Mouse (Mus musculus) midbrain, embryonic 12.5 days (tissue): ENCODE data around the gene Nprl3. TPM values are rescaled to one million over a fixed set of nuclear protein-coding genes. Genes with fewer than 3 reads are reported as not detected.
A peak's percentile ranks its signal among the peaks of the same experiment; 100 is the strongest.

Experiments used
- ATAC-seq: fragments of 200-750 bp; cut with Nextera tagmentation; 2 replicates; pipeline ENCODE4 v1.8.0; 2017; ENCODE audit warnings: low read depth, moderate TSS enrichment, moderate library complexity; ENCODE audit not compliant: low FRiP score
- H3K27ac ChIP-seq: fragments of 300-500 bp; sonication (generic); replicated peaks from 2 replicates; pipeline ENCODE4 v1.5.1; 2016; ENCODE audit warnings: mild to moderate bottlenecking
- H3K27me3 ChIP-seq: fragments of 300-500 bp; sonication (generic); 2 replicates; pipeline ENCODE4 v1.6.1; 2016; ENCODE audit warnings: mild to moderate bottlenecking
- H3K36me3 ChIP-seq: fragments of 300-500 bp; sonication (generic); 2 replicates; pipeline ENCODE4 v1.6.1; 2016
- H3K4me1 ChIP-seq: fragments of 300-500 bp; sonication (generic); 2 replicates; pipeline ENCODE4 v1.6.1; 2016
- H3K4me2 ChIP-seq: fragments of 300-500 bp; sonication (generic); replicated peaks from 2 replicates; pipeline ENCODE4 v1.6.1; 2016; ENCODE audit warnings: mild to moderate bottlenecking, moderate library complexity
- H3K4me3 ChIP-seq: fragments of 300-500 bp; sonication (generic); 2 replicates; pipeline ENCODE4 v1.5.1; 2016; ENCODE audit warnings: mild to moderate bottlenecking
- H3K9ac ChIP-seq: fragments of 300-500 bp; sonication (generic); replicated peaks from 2 replicates; pipeline ENCODE4 v1.6.1; 2016; ENCODE audit warnings: mild to moderate bottlenecking, moderate library complexity
- H3K9me3 ChIP-seq: fragments of 300-500 bp; sonication (generic); 2 replicates; pipeline ENCODE4 v1.6.1; 2016; ENCODE audit warnings: mild to moderate bottlenecking
- WGBS: fragments of 180-500 bp; shearing (Covaris S2); methylation state at CpG from one replicate; pipeline ENCODE4 v1.1.7; 2016; 5-methylcytosine and 5-hydroxymethylcytosine counted together
- polyA plus RNA-seq: library from polyadenylated mRNA; unstranded; fragments of >200 nt; fragmentation: Nextera tagmentation; extraction: Ambion mirVana; gene quantifications from 2 replicates; pipeline ENCODE4 v1.2.1, GENCODE M21; 2016

Gene Nprl3
- polyA plus RNA-seq, 1 experiment from 2014 or later: 44.7 TPM

DNA sequence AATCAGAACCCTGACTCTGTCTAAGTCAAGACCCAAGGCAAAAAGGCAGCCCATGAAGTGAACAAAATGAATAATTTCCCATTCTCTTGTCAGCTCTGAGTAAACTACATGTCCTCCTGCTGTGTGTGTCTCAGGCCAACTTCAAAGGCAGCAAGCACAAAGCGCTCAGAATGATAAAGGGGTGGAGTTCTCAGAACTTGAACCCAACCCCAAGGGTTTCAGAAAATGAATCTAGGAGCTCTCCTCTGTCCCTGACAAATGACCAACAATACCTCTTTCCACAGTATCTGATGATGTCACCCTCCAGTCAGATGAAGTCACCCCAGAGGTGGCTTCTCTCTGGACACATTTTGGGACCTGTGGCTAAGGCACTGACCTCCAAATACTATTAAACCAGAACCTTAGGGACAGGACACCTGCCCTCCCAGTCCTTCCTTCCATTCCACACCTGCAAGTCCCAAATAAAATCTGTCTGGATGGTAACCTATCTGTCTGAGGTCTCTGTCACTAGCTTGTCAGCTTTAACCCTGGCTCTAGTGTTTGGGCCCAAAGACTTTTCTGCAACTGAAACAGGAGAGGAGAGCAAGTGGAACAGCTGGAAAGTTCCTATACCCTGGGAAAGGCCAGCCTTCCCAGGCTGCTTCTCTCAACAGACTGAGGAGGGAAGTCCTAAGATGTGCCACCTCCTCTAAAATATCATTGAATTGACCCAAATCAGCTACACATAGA is 14.1 kb upstream of the Nprl3 start:
- ATAC-seq: no peak
- H3K36me3 ChIP-seq: no peaks in the 10 kb centered on the region
- WGBS: 80% methylated on average over 1 of the region's 1 CpGs
- no peak overlapping the region for H3K27ac ChIP-seq
- peaks cover 9% of the 10 kb centered on the region for H3K27me3 ChIP-seq
- H3K9me3 ChIP-seq: no peaks in the 10 kb centered on the region
- H3K4me2 ChIP-seq: no peak overlapping the region
- no peaks in the 10 kb centered on the region for H3K4me1 ChIP-seq
- H3K4me3 ChIP-seq: no peak overlapping the region
- H3K9ac ChIP-seq: no peak overlapping the region

DNA sequence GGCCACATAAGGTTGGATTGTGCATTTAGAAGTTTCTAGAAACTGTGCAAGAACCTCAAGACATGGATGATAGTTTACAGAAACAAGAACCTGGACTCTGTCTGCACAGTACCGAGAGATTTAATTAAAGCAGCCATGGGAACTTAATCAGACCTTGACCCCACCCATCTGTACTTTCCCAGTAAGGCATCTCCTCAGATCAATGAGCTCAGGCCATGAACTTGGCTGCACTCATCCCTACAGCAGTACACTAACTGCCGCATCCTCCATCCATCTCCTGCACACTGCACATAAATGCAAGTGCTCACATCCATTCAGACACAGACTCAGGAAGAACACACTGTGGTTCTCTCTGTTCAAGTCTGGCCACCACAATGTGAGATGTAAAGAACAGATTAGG is 13.1 kb upstream of the Nprl3 start:
- Histone ChIP-seq H3K27ac (no peak overlapping the region), H3K36me3 (no peaks in the 10 kb centered on the region)

DNA sequence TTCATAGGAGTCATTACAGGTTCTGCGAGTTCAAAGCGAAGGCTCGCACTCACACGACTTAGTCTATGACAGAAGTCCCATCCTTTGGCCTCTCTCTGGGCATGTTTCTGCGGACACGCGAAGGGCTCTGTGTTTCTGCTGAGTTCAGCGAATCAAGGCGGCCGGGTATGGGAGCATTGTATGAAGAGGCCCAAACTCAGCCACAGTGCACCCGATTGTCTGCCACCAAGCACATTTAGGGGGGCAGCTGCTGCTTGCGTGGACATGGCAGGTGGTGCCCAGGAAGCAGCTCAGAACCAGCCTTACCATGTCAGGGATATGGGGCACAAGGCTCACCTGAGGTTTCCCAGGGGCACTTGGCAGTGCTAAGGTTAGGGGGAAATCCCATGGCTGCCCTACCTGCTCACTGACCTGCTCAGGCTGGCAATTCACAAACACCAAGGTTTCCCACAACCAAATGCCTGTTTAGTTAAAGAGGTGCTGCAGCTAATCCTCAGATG is 11.0 kb upstream of the Nprl3 start:
- H3K9me3 ChIP-seq: no peaks in the 10 kb centered on the region
- no peak for ATAC-seq
- WGBS: 81% methylated on average over 12 of the region's 12 CpGs

More for the DNA sequence above, 13.1 kb upstream of the Nprl3 start:
- peaks cover 9% of the 10 kb centered on the region for H3K27me3 ChIP-seq
- ATAC-seq: no peak
- H3K9ac ChIP-seq: no peak overlapping the region
- 79% methylated on average over 2 of the region's 2 CpGs for WGBS
- H3K4me2 ChIP-seq: no peak overlapping the region
- no peak overlapping the region for H3K4me3 ChIP-seq
- H3K4me1 ChIP-seq: no peaks in the 10 kb centered on the region
- H3K9me3 ChIP-seq: no peaks in the 10 kb centered on the region

DNA sequence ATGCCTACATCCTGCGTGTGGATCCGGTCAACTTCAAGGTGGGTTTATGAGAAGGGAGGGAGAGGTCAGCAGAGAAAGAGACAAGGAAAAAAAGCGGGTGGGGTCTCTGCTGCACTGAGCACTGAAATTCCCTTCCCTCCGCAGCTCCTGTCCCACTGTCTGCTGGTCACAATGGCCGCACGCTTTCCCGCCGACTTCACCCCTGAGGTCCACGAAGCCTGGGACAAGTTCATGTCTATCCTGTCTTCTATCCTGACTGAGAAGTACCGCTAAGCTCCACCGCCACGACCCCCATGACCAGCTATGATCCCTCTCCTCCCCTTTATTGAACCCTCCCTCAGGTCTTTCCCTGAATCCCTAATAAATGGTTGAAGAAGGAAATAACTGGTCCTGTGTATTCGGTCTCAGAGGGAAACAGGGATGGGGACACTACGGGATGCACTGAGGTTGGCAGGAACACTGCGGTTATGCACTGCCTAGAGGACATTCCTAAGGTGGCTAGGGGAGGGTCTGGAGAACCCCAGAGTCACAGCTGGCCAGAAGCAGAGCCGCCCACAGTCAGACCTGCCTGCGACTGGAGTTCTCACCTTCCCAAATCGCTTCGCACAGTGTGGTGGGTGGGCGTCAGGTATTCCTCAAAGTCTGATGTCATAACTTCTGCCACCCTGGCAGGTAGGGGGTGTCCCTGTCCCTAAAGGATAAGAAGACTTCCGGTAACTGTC is 10.4 kb upstream of the Nprl3 start:
- H3K4me1 ChIP-seq: no peaks in the 10 kb centered on the region
- H3K27me3 ChIP-seq: peaks cover 9% of the 10 kb centered on the region
- ATAC-seq: no peak
- WGBS: 79% methylated on average over 21 of the region's 21 CpGs
- H3K4me2 ChIP-seq: no peak overlapping the region
- no peak overlapping the region for H3K4me3 ChIP-seq
- no peak overlapping the region for H3K9ac ChIP-seq
- H3K36me3 ChIP-seq: no peaks in the 10 kb centered on the region
- no peaks in the 10 kb centered on the region for H3K9me3 ChIP-seq
- no peak overlapping the region for H3K27ac ChIP-seq

More for the DNA sequence above, 11.0 kb upstream of the Nprl3 start:
- H3K4me2 ChIP-seq: no peak overlapping the region
- H3K27me3 ChIP-seq: peaks cover 9% of the 10 kb centered on the region
- no peak overlapping the region for H3K4me3 ChIP-seq
- no peaks in the 10 kb centered on the region for H3K36me3 ChIP-seq
- H3K27ac ChIP-seq: no peak overlapping the region
- H3K4me1 ChIP-seq: no peaks in the 10 kb centered on the region
- H3K9ac ChIP-seq: no peak overlapping the region

DNA sequence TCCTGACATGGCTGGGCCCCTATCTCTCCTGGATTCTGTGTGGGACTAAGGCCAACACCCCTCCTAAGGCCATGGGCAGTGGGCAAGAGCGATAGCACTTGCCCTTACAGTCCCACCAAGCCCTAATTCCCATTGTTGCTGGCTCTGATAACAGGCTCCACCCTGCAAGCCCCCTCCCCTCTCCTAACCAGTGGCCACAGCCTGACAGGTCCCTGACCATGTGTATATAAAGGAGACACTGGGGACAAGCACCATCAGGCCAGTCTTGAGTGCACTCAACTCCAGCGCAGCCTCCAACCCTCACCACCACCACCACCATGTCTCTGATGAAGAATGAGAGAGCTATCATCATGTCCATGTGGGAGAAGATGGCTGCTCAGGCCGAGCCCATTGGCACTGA is 8.8 kb upstream of the Nprl3 start, which contains the start of gene Hba-x:
Hba-x (plus strand) TSS at position 54 of the 400 bp plus-strand sequence.
- 73% methylated on average over 3 of the region's 3 CpGs for WGBS
- ATAC-seq: no peak
- Histone ChIP-seq H3K4me3 (no peak within 1 kb of the TSS), H3K27me3 (peaks cover 8% of the 10 kb centered on the region), H3K9me3 (no peaks in the 10 kb centered on the region), H3K36me3 (no peaks in the 10 kb centered on the region), H3K4me2 (no peak within 1 kb of the TSS), H3K27ac (no peak within 1 kb of the TSS), H3K4me1 (no peaks in the 10 kb centered on the region), H3K9ac (no peak within 1 kb of the TSS)

DNA sequence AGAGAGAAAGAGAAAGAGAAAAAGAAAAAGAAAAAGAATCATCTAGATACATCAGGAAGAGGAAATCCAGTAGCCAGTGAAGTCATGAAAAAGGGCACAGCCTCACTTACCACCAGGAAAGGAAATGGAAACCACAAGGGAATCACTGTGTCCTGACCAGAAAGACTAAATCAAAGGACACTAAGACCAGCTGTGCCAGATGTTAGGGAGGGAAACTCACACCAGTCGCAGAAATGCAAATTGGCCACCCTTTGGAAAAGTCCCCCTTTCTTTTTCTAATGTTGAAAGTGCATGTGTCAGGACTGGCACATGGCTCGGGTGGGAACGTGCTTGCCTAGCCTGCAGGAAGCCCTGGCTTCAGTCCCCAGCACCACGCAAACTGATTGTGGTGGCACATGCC is 3.7 kb upstream of the Nprl3 start:
- H3K9me3 ChIP-seq: no peaks in the 10 kb centered on the region
- peaks cover 14% of the 10 kb centered on the region; the same call in 1 of the 2 replicates for H3K27me3 ChIP-seq
- peaks cover 10% of the 10 kb centered on the region for H3K4me1 ChIP-seq
- no peak overlapping the region for H3K9ac ChIP-seq
- ATAC-seq: no peak
- H3K36me3 ChIP-seq: no peaks in the 10 kb centered on the region
- no peak overlapping the region for H3K27ac ChIP-seq
- no peak overlapping the region for H3K4me3 ChIP-seq
- H3K4me2 ChIP-seq: no peak overlapping the region
- 50% methylated on average over 4 of the region's 4 CpGs for WGBS

DNA sequence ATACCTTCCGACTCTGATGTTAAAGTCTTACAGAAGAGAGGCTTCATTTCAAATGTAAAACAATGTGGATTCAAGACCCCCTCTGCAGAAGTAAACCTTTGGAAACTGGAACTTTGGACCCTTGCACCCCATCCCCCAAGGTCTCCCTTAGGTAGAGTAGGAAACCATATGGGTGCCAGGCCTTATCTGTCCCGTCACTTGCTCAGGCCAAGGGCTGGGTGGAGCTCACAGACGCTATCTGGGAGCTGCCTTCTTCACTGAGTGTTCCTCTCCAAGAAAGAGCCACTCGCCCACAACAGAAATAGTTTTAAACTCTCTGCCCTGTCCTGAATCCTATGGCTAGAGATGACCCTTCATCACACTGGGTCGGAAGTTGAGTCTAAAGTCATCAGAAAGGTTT is 1.4 kb upstream of the Nprl3 start:
- Histone ChIP-seq H3K9me3 (no peaks in the 10 kb centered on the region), H3K9ac (no peak overlapping the region), H3K27me3 (peaks cover 14% of the 10 kb centered on the region; the same call in 1 of the 2 replicates), H3K4me2 (no peak overlapping the region), H3K27ac (no peak overlapping the region), H3K4me1 (peaks cover 14% of the 10 kb centered on the region), H3K36me3 (no peaks in the 10 kb centered on the region), H3K4me3 (no peak overlapping the region)
- ATAC-seq: no peak
- WGBS: 80% methylated on average over 5 of the region's 5 CpGs

DNA sequence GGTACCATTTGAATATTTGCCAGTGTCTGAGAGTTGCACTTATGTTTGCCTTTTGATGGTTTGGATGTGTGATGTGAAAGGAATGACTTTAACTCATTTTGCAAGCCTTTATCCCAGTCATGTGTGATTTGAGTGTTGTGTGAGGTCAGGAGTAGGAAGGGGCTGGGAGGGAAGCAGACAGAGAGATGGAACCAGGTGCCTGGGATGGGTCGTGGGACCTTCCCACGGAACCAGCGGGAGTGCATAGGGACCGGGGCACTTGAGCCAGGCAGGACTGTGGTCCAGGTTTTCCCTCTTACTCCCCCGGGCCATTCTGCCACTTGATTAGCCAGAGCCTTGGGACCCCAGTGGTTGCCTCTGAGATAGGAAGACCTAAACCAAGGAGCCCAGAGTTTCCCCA is 457 bp upstream of the Nprl3 start:
- H3K27me3 ChIP-seq: peaks cover 14% of the 10 kb centered on the region; the same call in 1 of the 2 replicates
- H3K27ac ChIP-seq: peak overlapping the region; percentile 97
- H3K4me3 ChIP-seq: peak overlapping the region; percentile 81
- H3K4me1 ChIP-seq: peaks cover 14% of the 10 kb centered on the region
- H3K9ac ChIP-seq: peak overlapping the region; percentile 93
- H3K9me3 ChIP-seq: no peaks in the 10 kb centered on the region
- H3K4me2 ChIP-seq: peak overlapping the region; percentile 63
- no peaks in the 10 kb centered on the region for H3K36me3 ChIP-seq
- ATAC-seq: peak; percentile 42
- 26% methylated on average over 5 of the region's 5 CpGs for WGBS

DNA sequence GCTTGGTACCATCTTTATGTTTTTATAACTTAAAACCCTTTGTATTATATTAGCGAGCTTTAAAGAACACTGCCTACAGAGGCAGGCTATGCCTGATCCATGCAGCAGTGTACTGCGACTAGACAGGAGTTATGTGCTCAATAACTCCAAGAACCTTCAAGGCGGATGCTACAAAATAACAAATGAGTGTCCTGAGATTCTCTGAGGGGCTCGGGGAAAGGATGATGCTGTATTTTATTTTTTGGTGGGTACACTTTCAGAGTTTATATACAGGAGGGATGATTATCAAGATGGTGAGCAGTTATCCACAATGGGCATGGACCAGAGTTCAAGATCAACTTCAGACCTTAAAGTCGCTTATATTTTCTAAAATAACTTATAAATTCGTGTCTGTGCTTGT is 731 bp downstream of the Nprl3 start:
- Histone ChIP-seq H3K4me2 (peak overlapping the region; percentile 63), H3K4me3 (peak overlapping the region; percentile 81), H3K27me3 (peaks cover 14% of the 10 kb centered on the region; the same call in 1 of the 2 replicates), H3K36me3 (peaks cover 10% of the 10 kb centered on the region; the same call in 1 of the 2 replicates), H3K4me1 (peaks cover 14% of the 10 kb centered on the region), H3K27ac (peak overlapping the region; percentile 97), H3K9me3 (no peaks in the 10 kb centered on the region), H3K9ac (peak overlapping the region; percentile 93)
- ATAC-seq: no peak; the same call in 1 of the 2 replicates
- WGBS: 33% methylated on average over 6 of the region's 6 CpGs

DNA sequence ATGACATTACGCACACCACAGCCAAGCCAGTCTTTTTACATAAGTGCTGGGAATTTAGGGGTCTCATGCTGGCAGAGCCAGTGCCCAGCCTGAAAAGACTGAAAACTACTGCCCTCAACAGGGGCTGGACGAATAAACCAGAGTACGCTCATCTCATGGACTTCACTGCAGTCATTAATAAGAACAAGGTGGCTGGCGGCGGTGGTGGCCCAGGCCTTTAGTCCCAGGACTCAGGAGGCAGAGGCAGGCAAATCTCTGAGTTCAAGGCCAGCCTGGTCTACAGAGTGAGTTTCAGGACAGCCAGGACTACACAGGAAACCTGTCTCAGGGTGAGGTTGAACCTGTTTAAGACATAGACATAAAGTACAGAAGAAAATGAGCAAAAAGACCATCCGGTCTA is 1.3 kb downstream of the Nprl3 start:
- WGBS: 95% methylated on average over 6 of the region's 6 CpGs
- H3K4me1 ChIP-seq: peaks cover 14% of the 10 kb centered on the region
- H3K36me3 ChIP-seq: peaks cover 12% of the 10 kb centered on the region; the same call in 1 of the 2 replicates
- no peak overlapping the region for H3K4me3 ChIP-seq
- H3K4me2 ChIP-seq: no peak overlapping the region
- H3K27ac ChIP-seq: no peak overlapping the region
- peaks cover 10% of the 10 kb centered on the region; the same call in 1 of the 2 replicates for H3K27me3 ChIP-seq
- ATAC-seq: no peak
- H3K9me3 ChIP-seq: no peaks in the 10 kb centered on the region
- no peak overlapping the region; the same call in 1 of the 2 replicates for H3K9ac ChIP-seq

DNA sequence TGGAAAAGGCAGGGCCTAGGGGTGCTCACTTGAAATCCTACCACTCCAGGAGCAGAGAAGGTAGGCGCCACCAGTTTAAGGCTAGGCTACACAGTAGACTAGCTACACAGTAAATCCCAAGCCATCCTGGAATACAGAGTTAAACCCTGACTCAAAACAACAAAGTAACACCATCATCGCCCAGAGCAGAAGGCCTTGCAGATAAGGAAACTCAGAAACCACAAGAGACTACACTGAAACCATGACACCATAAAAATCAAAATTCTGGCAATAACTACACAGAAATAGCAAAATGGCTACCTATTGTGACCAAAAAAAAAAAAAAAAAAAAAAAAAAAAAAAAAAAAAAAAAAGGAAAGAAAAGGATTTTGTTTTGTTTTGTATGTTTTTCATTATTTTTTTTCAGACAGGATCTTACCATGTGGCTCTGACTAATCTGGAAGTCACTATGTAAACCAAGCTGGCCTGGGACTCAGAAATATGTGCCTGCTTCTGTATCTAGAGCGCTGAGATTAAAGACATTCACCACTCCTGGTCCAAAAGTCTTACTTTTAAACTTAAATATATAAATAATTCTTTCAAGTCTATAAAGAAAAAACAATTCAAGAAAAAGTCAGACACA is 2.3 kb downstream of the Nprl3 start:
- peaks cover 21% of the 10 kb centered on the region for H3K36me3 ChIP-seq
- H3K9ac ChIP-seq: no peak overlapping the region
- no peaks in the 10 kb centered on the region for H3K9me3 ChIP-seq
- WGBS: 94% methylated on average over 3 of the region's 3 CpGs
- H3K4me1 ChIP-seq: peaks cover 14% of the 10 kb centered on the region
- H3K27me3 ChIP-seq: peaks cover 9% of the 10 kb centered on the region; the same call in 1 of the 2 replicates
- H3K27ac ChIP-seq: no peak overlapping the region
- no peak overlapping the region for H3K4me3 ChIP-seq
- ATAC-seq: no peak
- H3K4me2 ChIP-seq: no peak overlapping the region
